Mouse (Mus musculus) midbrain, embryonic 10.5 days (tissue): ENCODE measurements at regions not wholly inside any gene's neighbourhood (a gene's known extent, or its start where the extent isn't known, plus 50 kb on each side); places are given as distances from the start of the nearest gene placed in this dataset.

Source experiments
- DNase-seq: peaks from one replicate; pipeline ENCODE4 v3.0.0-alpha.2; 2017; ENCODE audit warnings: low spot score
- H3K27ac ChIP-seq: fragments of 300-500 bp; sonication (generic); replicated peaks from 2 replicates; pipeline ENCODE4 v1.5.1; 2016; ENCODE audit warnings: mild to moderate bottlenecking
- H3K27me3 ChIP-seq: fragments of 300-500 bp; sonication (generic); 2 replicates; pipeline ENCODE4 v1.6.1; 2016; ENCODE audit warnings: low read depth, mild to moderate bottlenecking; ENCODE audit not compliant: poor library complexity, severe bottlenecking
- H3K36me3 ChIP-seq: fragments of 300-500 bp; sonication (generic); 2 replicates; pipeline ENCODE4 v1.6.1; 2016; ENCODE audit warnings: mild to moderate bottlenecking, moderate library complexity
- H3K4me1 ChIP-seq: fragments of 300-500 bp; sonication (generic); 2 replicates; pipeline ENCODE4 v1.6.1; 2016
- H3K4me3 ChIP-seq: fragments of 300-500 bp; sonication (generic); 2 replicates; pipeline ENCODE4 v1.5.1; 2016; ENCODE audit warnings: mild to moderate bottlenecking, moderate library complexity
- H3K9me3 ChIP-seq: fragments of 300-500 bp; sonication (generic); replicated peaks from 2 replicates; pipeline ENCODE4 v1.6.1; 2016; ENCODE audit warnings: mild to moderate bottlenecking
- WGBS: fragments of 180-500 bp; shearing (Covaris S2); methylation state at CpG from one replicate; pipeline ENCODE4 v1.1.7; 2016; 5-methylcytosine and 5-hydroxymethylcytosine counted together

- no peaks in the 10 kb centered on the region for H3K36me3 ChIP-seq
- no peak for DNase-seq
- no peak overlapping the region for H3K4me3 ChIP-seq
- 34% methylated on average over 4 of the region's 4 CpGs for whole genome bisulfite sequencing
- peaks cover 9% of the 10 kb centered on the region for H3K9me3 ChIP-seq
- peaks cover 17% of the 10 kb centered on the region for H3K4me1 ChIP-seq
- H3K27me3 ChIP-seq = no peaks in the 10 kb centered on the region
- no peak overlapping the region for H3K27ac ChIP-seq
Observed at GRCm38 (mm10) chr17:48616205-48616604, 161.5 kb downstream of the Unc5cl start.

- no peak overlapping the region for H3K4me3 ChIP-seq
- 0 out of 2 replicates have a peak, but pooled peaks cover 2% of the 10 kb centered on the region for H3K4me1 ChIP-seq
- no peak for DNase-seq
- H3K27me3 ChIP-seq = no peaks in the 10 kb centered on the region
- H3K36me3 ChIP-seq = no peaks in the 10 kb centered on the region
- peaks cover 13% of the 10 kb centered on the region; the same call in 1 of the 2 replicates for H3K9me3 ChIP-seq
- WGBS = 67% methylated on average over 2 of the region's 2 CpGs
- no peak overlapping the region for H3K27ac ChIP-seq
Observed at GRCm38 (mm10) chr17:48620896-48621295, 166.2 kb downstream of the Unc5cl start.

GRCm38 (mm10) chr17:48621676-48622075 lies 167.0 kb downstream of the Unc5cl start:
- WGBS = 91% methylated on average over 11 of the region's 11 CpGs

GRCm38 (mm10) chr17:48624937-48625336 lies 170.2 kb downstream of the Unc5cl start:
- WGBS = 93% methylated on average over 14 of the region's 14 CpGs

More at GRCm38 (mm10) chr17:48621676-48622075, 167.0 kb downstream of the Unc5cl start:
- DNase-seq = no peak
- Histone ChIP-seq H3K27ac (no peak overlapping the region), H3K9me3 (peaks cover 13% of the 10 kb centered on the region; the same call in 1 of the 2 replicates), H3K4me3 (no peak overlapping the region), H3K4me1 (no peaks in the 10 kb centered on the region), H3K36me3 (no peaks in the 10 kb centered on the region), H3K27me3 (no peaks in the 10 kb centered on the region)

GRCm38 (mm10) chr17:48625971-48626370 lies 171.3 kb downstream of the Unc5cl start:
- H3K4me1 ChIP-seq = no peaks in the 10 kb centered on the region
- no peaks in the 10 kb centered on the region for H3K27me3 ChIP-seq
- peaks cover 13% of the 10 kb centered on the region; the same call in 1 of the 2 replicates for H3K9me3 ChIP-seq
- H3K36me3 ChIP-seq = no peaks in the 10 kb centered on the region
- no peak overlapping the region for H3K4me3 ChIP-seq
- no peak for DNase-seq
- WGBS = 93% methylated on average over 6 of the region's 6 CpGs
- no peak overlapping the region for H3K27ac ChIP-seq

More at GRCm38 (mm10) chr17:48624937-48625336, 170.2 kb downstream of the Unc5cl start:
- no peaks in the 10 kb centered on the region for H3K4me1 ChIP-seq
- H3K9me3 ChIP-seq = peaks cover 13% of the 10 kb centered on the region; the same call in 1 of the 2 replicates
- DNase-seq = no peak
- H3K27ac ChIP-seq = no peak overlapping the region
- no peaks in the 10 kb centered on the region for H3K36me3 ChIP-seq
- H3K4me3 ChIP-seq = no peak overlapping the region
- H3K27me3 ChIP-seq = no peaks in the 10 kb centered on the region

GRCm38 (mm10) chr17:48639611-48640010 lies 184.9 kb downstream of the Unc5cl start:
- WGBS = 93% methylated on average over 12 of the region's 12 CpGs
- H3K36me3 ChIP-seq = no peaks in the 10 kb centered on the region
- no peak overlapping the region for H3K4me3 ChIP-seq
- no peaks in the 10 kb centered on the region for H3K9me3 ChIP-seq
- no peaks in the 10 kb centered on the region for H3K27me3 ChIP-seq
- no peak for DNase-seq
- H3K27ac ChIP-seq = no peak overlapping the region
- H3K4me1 ChIP-seq = peaks cover 13% of the 10 kb centered on the region

- WGBS = 37% methylated on average over 5 of the region's 5 CpGs
- no peaks in the 10 kb centered on the region for H3K27me3 ChIP-seq
- H3K4me1 ChIP-seq = peaks cover 13% of the 10 kb centered on the region
Observed at GRCm38 (mm10) chr17:48643533-48644019, 188.9 kb downstream of the Unc5cl start.

GRCm38 (mm10) chr17:48645056-48645455 lies 190.4 kb downstream of the Unc5cl start:
- H3K4me3 ChIP-seq = no peak overlapping the region
- no peaks in the 10 kb centered on the region for H3K27me3 ChIP-seq
- DNase-seq = no peak
- 94% methylated on average over 1 of the region's 1 CpGs for WGBS
- H3K4me1 ChIP-seq = peaks cover 6% of the 10 kb centered on the region; the same call in 1 of the 2 replicates
- H3K9me3 ChIP-seq = no peaks in the 10 kb centered on the region
- no peaks in the 10 kb centered on the region for H3K36me3 ChIP-seq
- no peak overlapping the region for H3K27ac ChIP-seq

More at GRCm38 (mm10) chr17:48643533-48644019, 188.9 kb downstream of the Unc5cl start:
- no peak for DNase-seq
- Histone ChIP-seq H3K4me3 (no peak overlapping the region), H3K9me3 (no peaks in the 10 kb centered on the region), H3K27ac (no peak overlapping the region), H3K36me3 (no peaks in the 10 kb centered on the region)

- peaks cover 6% of the 10 kb centered on the region; the same call in 1 of the 2 replicates for H3K4me1 ChIP-seq
- no peaks in the 10 kb centered on the region for H3K9me3 ChIP-seq
- no peak overlapping the region for H3K27ac ChIP-seq
- no peak for DNase-seq
- H3K4me3 ChIP-seq = no peak overlapping the region
- no peaks in the 10 kb centered on the region for H3K36me3 ChIP-seq
- whole genome bisulfite sequencing = 62% methylated on average over 11 of the region's 11 CpGs
- H3K27me3 ChIP-seq = no peaks in the 10 kb centered on the region
Observed at GRCm38 (mm10) chr17:48646626-48647195, 192.0 kb downstream of the Unc5cl start.

- Histone ChIP-seq H3K4me1 (peaks cover 6% of the 10 kb centered on the region; the same call in 1 of the 2 replicates), H3K9me3 (no peaks in the 10 kb centered on the region), H3K4me3 (0 out of 2 replicates have a peak overlapping the region, but pooled peaks have one; percentile 7), H3K36me3 (no peaks in the 10 kb centered on the region), H3K27ac (no peak overlapping the region; the same call in 1 of the 2 replicates), H3K27me3 (no peaks in the 10 kb centered on the region)
- DNase-seq = no peak
- WGBS = 54% methylated on average over 14 of the region's 14 CpGs
Observed at GRCm38 (mm10) chr17:48647431-48647830, 192.7 kb downstream of the Unc5cl start.

- Histone ChIP-seq H3K36me3 (no peaks in the 10 kb centered on the region), H3K9me3 (no peaks in the 10 kb centered on the region), H3K27ac (no peak overlapping the region), H3K4me3 (no peak overlapping the region), H3K27me3 (no peaks in the 10 kb centered on the region), H3K4me1 (no peaks in the 10 kb centered on the region; the same call in 1 of the 2 replicates)
- DNase-seq = no peak
- WGBS = 88% methylated on average over 13 of the region's 13 CpGs
Observed at GRCm38 (mm10) chr17:48650556-48650955, 195.9 kb downstream of the Unc5cl start.

- Histone ChIP-seq H3K36me3 (no peaks in the 10 kb centered on the region), H3K4me3 (no peak overlapping the region), H3K9me3 (peaks cover 10% of the 10 kb centered on the region; the same call in 1 of the 2 replicates), H3K4me1 (no peaks in the 10 kb centered on the region), H3K27me3 (no peaks in the 10 kb centered on the region), H3K27ac (no peak overlapping the region)
- WGBS = 91% methylated on average over 3 of the region's 3 CpGs
- no peak for DNase-seq
Observed at GRCm38 (mm10) chr17:48672749-48673148, 218.0 kb downstream of the Unc5cl start.

GRCm38 (mm10) chr17:48678216-48678832 lies 223.6 kb downstream of the Unc5cl start:
- no peak overlapping the region for H3K4me3 ChIP-seq
- H3K36me3 ChIP-seq = no peaks in the 10 kb centered on the region
- no peaks in the 10 kb centered on the region for H3K4me1 ChIP-seq
- H3K9me3 ChIP-seq = peaks cover 6% of the 10 kb centered on the region; the same call in 1 of the 2 replicates
- no peaks in the 10 kb centered on the region for H3K27me3 ChIP-seq
- no peak overlapping the region for H3K27ac ChIP-seq
- DNase-seq = no peak
- WGBS = 77% methylated on average over 12 of the region's 12 CpGs
